Mouse (Mus musculus): ENCODE measurements at regions not wholly inside any gene's neighbourhood (a gene's known extent, or its start where the extent isn't known, plus 50 kb on each side); places are given as distances from the start of the nearest gene placed in this dataset.
"Not testable (repeated sequence)": the region's sequence is repeated elsewhere in the genome, so short reads cannot be mapped to it uniquely, and the experiment has no call there.

- DNase-seq: no peak
These were observed 147.7 kb downstream of the Tmem121 start for GRCm38 (mm10) chr12:113333399-113333798.

- DNase-seq: not testable (repeated sequence)
These were observed 148.1 kb downstream of the Tmem121 start for GRCm38 (mm10) chr12:113333853-113334252.

GRCm38 (mm10) chr12:113337271-113337670 lies 151.5 kb downstream of the Tmem121 start:
- DNase-seq: no peak

- no peak for DNase-seq
These were observed 150.4 kb upstream of the Adam6b start for GRCm38 (mm10) chr12:113338891-113339290.

- DNase-seq: no peak
These were observed 148.3 kb upstream of the Adam6b start for GRCm38 (mm10) chr12:113341046-113341445.

- no peak for DNase-seq
These were observed 134.2 kb upstream of the Adam6b start for GRCm38 (mm10) chr12:113355132-113355531.

GRCm38 (mm10) chr12:113358077-113358476 lies 131.2 kb upstream of the Adam6b start:
- DNase-seq: no peak

GRCm38 (mm10) chr12:113360032-113360431 lies 129.3 kb upstream of the Adam6b start:
- no peak for DNase-seq

GRCm38 (mm10) chr12:113362409-113363038 lies 126.8 kb upstream of the Adam6b start:
- DNase-seq: no peak

- DNase-seq: no peak
These were observed 125.3 kb upstream of the Adam6b start for GRCm38 (mm10) chr12:113364023-113364422.

GRCm38 (mm10) chr12:113364437-113364836 lies 124.9 kb upstream of the Adam6b start:
- DNase-seq: no peak

GRCm38 (mm10) chr12:113365783-113366182 lies 123.5 kb upstream of the Adam6b start:
- no peak for DNase-seq

GRCm38 (mm10) chr12:113366394-113366793 lies 122.9 kb upstream of the Adam6b start:
- DNase-seq: no peak

- no peak for DNase-seq
These were observed 87.7 kb upstream of the Adam6b start for GRCm38 (mm10) chr12:113401578-113402113.

- no peak for DNase-seq
These were observed 86.5 kb upstream of the Adam6b start for GRCm38 (mm10) chr12:113402823-113403222.

- no peak for DNase-seq
These were observed 78.2 kb upstream of the Adam6b start for GRCm38 (mm10) chr12:113411113-113411512.

GRCm38 (mm10) chr12:113413996-113414395 lies 75.3 kb upstream of the Adam6b start:
- DNase-seq: no peak

- no peak for DNase-seq
These were observed 71.8 kb upstream of the Adam6b start for GRCm38 (mm10) chr12:113417521-113417920.

GRCm38 (mm10) chr12:113418731-113419402 lies 70.4 kb upstream of the Adam6b start:
- no peak for DNase-seq

- no peak for DNase-seq
These were observed 68.5 kb upstream of the Adam6b start for GRCm38 (mm10) chr12:113420721-113421305.

GRCm38 (mm10) chr12:113421716-113422595 lies 67.4 kb upstream of the Adam6b start:
- no peak for DNase-seq

- DNase-seq: no peak
These were observed 66.5 kb upstream of the Adam6b start for GRCm38 (mm10) chr12:113422736-113423254.
